ENCODE assay signal across 9 mouse cellular contexts in genomic region chr1:23397623-23398022, GRCm38 (mm10). TPM values are rescaled to one million over a fixed set of nuclear protein-coding genes. Genes with fewer than 3 reads are reported as not detected.
DNase-seq lines count a peak whose midpoint lies in the region; ATAC-seq lines count a peak whose summit lies in the region.
"Had no signal": no experiment of that assay in that cellular context is flagged by ENCODE, and none has a peak within 500 bp of the region (broad histone marks: within the 10 kb centered on the region; RNA-seq: fewer than 3 reads in every experiment).

Ogfrl1 (minus strand) TSS chr1:23397772.

- no peak within 1 kb of the TSS for H3K27ac ChIP-seq in embryonic facial prominence, embryonic 11.5 days (replicated peaks; ENCODE audit: low read depth, low read length)
- no peak within 1 kb of the TSS for H3K27ac ChIP-seq in embryonic facial prominence, embryonic 10.5 days (replicated peaks)
- no peak within 1 kb of the TSS for H3K27ac ChIP-seq in midbrain, embryonic 11.5 days (ENCODE audit: low read depth, low read length)
- H3K27ac ChIP-seq in midbrain, embryonic 13.5 days: no peak within 1 kb of the TSS

- no peak within 1 kb of the TSS for H3K4me2 ChIP-seq in embryonic facial prominence, embryonic 11.5 days (ENCODE audit: low read depth, low read length)
- H3K4me2 ChIP-seq in midbrain, embryonic 11.5 days: no peak within 1 kb of the TSS
- no peak within 1 kb of the TSS for H3K4me2 ChIP-seq in midbrain, embryonic 13.5 days (replicated peaks)

- no peaks in the 10 kb centered on the region for H3K9me3 ChIP-seq in embryonic facial prominence, embryonic 11.5 days (replicated peaks; ENCODE audit: control insufficient read depth, low read length)
- H3K9me3 ChIP-seq in embryonic facial prominence, embryonic 10.5 days: no peaks in the 10 kb centered on the region
- no peaks in the 10 kb centered on the region for H3K9me3 ChIP-seq in midbrain, embryonic 11.5 days (ENCODE audit: control insufficient read depth, low read length)
- no peaks in the 10 kb centered on the region for H3K9me3 ChIP-seq in midbrain, embryonic 13.5 days

- no peaks in the 10 kb centered on the region for H3K4me1 ChIP-seq in embryonic facial prominence, embryonic 11.5 days (ENCODE audit: control insufficient read depth, insufficient read depth, low read length)
- H3K4me1 ChIP-seq in embryonic facial prominence, embryonic 10.5 days: no peaks in the 10 kb centered on the region
- H3K4me1 ChIP-seq in midbrain, embryonic 11.5 days (ENCODE audit: control insufficient read depth, insufficient read depth, low read length): no peaks in the 10 kb centered on the region
- no peaks in the 10 kb centered on the region for H3K4me1 ChIP-seq in midbrain, embryonic 13.5 days (replicated peaks)

- no peak within 1 kb of the TSS for H3K4me3 ChIP-seq in embryonic facial prominence, embryonic 11.5 days (ENCODE audit: low read depth, low read length)
- H3K4me3 ChIP-seq in embryonic facial prominence, embryonic 10.5 days: no peak within 1 kb of the TSS
- H3K4me3 ChIP-seq in midbrain, embryonic 11.5 days (ENCODE audit: low read depth, low read length): no peak within 1 kb of the TSS
- H3K4me3 ChIP-seq in midbrain, embryonic 13.5 days (replicated peaks): no peak within 1 kb of the TSS

- intact Hi-C loops in left cerebral cortex, postnatal 25 days (cut with DNase I): no loop called here

- no peaks in the 10 kb centered on the region for H3K36me3 ChIP-seq in embryonic facial prominence, embryonic 11.5 days (replicated peaks; ENCODE audit: control insufficient read depth, insufficient read depth, low read depth, low read length)
- H3K36me3 ChIP-seq in embryonic facial prominence, embryonic 10.5 days (replicated peaks): no peaks in the 10 kb centered on the region
- H3K36me3 ChIP-seq in midbrain, embryonic 11.5 days (ENCODE audit: control insufficient read depth, insufficient read depth, low read length): no peaks in the 10 kb centered on the region
- H3K36me3 ChIP-seq in midbrain, embryonic 13.5 days: no peaks in the 10 kb centered on the region

- H3K9ac ChIP-seq in embryonic facial prominence, embryonic 11.5 days (replicated peaks; ENCODE audit: low read length): no peak within 1 kb of the TSS
- H3K9ac ChIP-seq in midbrain, embryonic 11.5 days (ENCODE audit: low read length): no peak within 1 kb of the TSS
- H3K9ac ChIP-seq in midbrain, embryonic 13.5 days (replicated peaks): no peak within 1 kb of the TSS

- DNase-seq in embryonic facial prominence, embryonic 11.5 days (ENCODE audit: low spot score): no peak
- no peak for DNase-seq in embryonic facial prominence, embryonic 10.5 days (ENCODE audit: low spot score)
- DNase-seq in midbrain, embryonic 11.5 days (ENCODE audit: low spot score, missing footprints): no peak
- DNase-seq in left cerebral cortex, postnatal 25 days (ENCODE audit: low spot score in 2 of 2): no peak
- no peak for DNase-seq in cerebellum, postnatal 10 days
- no peak for DNase-seq in lung, postnatal 25 days (ENCODE audit: low spot score)
- DNase-seq: lung, postnatal 10 days had no signal

- ATAC-seq in embryonic facial prominence, embryonic 11.5 days (replicated peaks; ENCODE audit: insufficient number of reproducible peaks, low FRiP score, low TSS enrichment, low read depth): no peak
- ATAC-seq in midbrain, embryonic 11.5 days (ENCODE audit: low FRiP score): no peak
- ATAC-seq in midbrain, embryonic 13.5 days: no peak
- peak; percentile 36; the same call in 1 of the 2 replicates for ATAC-seq in neutrophil, adult 5-6 weeks (ENCODE audit: extremely low read depth, insufficient number of reproducible peaks, low FRiP score, poor library complexity, severe bottlenecking)

- 88% methylated on average over 4 of the region's 4 CpGs for WGBS in embryonic facial prominence, embryonic 11.5 days
- 87% methylated on average over 4 of the region's 4 CpGs for WGBS in embryonic facial prominence, embryonic 10.5 days
- WGBS in midbrain, embryonic 11.5 days: 94% methylated on average over 4 of the region's 4 CpGs
- 91% methylated on average over 4 of the region's 4 CpGs for WGBS in midbrain, embryonic 13.5 days

- H3K27me3 ChIP-seq in embryonic facial prominence, embryonic 11.5 days (ENCODE audit: control insufficient read depth, insufficient read depth, low read length): no peaks in the 10 kb centered on the region
- no peaks in the 10 kb centered on the region for H3K27me3 ChIP-seq in embryonic facial prominence, embryonic 10.5 days (replicated peaks; ENCODE audit: low read depth, poor library complexity, severe bottlenecking)
- no peaks in the 10 kb centered on the region for H3K27me3 ChIP-seq in midbrain, embryonic 11.5 days (ENCODE audit: control insufficient read depth, insufficient read depth, low read length)
- H3K27me3 ChIP-seq in midbrain, embryonic 13.5 days: no peaks in the 10 kb centered on the region

RNA-seq across cellular contexts. Expression of gene Ogfrl1, which starts in this region (rescaled TPM):
- polyA plus RNA-seq in embryonic facial prominence, embryonic 11.5 days (2014; fragmentation: Nextera tagmentation; extraction: Ambion mirVana): 17.1 and 19.1 TPM in 2 replicates
- polyA plus RNA-seq in embryonic facial prominence, embryonic 10.5 days (2016; fragmentation: Nextera tagmentation; extraction: Ambion mirVana): 6.3 and 6.6 TPM in 2 replicates
- 11.5 and 12.1 TPM in 2 replicates for polyA plus RNA-seq in midbrain, embryonic 11.5 days (2014; fragmentation: Nextera tagmentation; extraction: Ambion mirVana)
- 5.9 and 7.8 TPM in 2 replicates for polyA plus RNA-seq in midbrain, embryonic 13.5 days (2015; fragmentation: Nextera tagmentation; extraction: Ambion mirVana)
- 10 to 100 TPM; 78.5 to 81.2 TPM for total RNA-seq in left cerebral cortex, postnatal 25 days (2021)
- 97.8 and 100 TPM in 2 replicates for total RNA-seq in neutrophil, adult 5-6 weeks (2017)
